Mouse (Mus musculus) c-Kit-negative CD71-positive TER-119-positive erythroid progenitor cells, embryonic 14.5 days (primary cell): ENCODE measurements around the gene Pid1.
"Not testable (repeated sequence)": the region's sequence is repeated elsewhere in the genome, so short reads cannot be mapped to it uniquely, and the experiment has no call there.

Experiments
- DNase-seq: peaks from one replicate; pipeline ENCODE4 v3.0.0-alpha.2; 2013; ENCODE audit warnings: low read depth, low spot score

The Pid1 gene

DNA sequence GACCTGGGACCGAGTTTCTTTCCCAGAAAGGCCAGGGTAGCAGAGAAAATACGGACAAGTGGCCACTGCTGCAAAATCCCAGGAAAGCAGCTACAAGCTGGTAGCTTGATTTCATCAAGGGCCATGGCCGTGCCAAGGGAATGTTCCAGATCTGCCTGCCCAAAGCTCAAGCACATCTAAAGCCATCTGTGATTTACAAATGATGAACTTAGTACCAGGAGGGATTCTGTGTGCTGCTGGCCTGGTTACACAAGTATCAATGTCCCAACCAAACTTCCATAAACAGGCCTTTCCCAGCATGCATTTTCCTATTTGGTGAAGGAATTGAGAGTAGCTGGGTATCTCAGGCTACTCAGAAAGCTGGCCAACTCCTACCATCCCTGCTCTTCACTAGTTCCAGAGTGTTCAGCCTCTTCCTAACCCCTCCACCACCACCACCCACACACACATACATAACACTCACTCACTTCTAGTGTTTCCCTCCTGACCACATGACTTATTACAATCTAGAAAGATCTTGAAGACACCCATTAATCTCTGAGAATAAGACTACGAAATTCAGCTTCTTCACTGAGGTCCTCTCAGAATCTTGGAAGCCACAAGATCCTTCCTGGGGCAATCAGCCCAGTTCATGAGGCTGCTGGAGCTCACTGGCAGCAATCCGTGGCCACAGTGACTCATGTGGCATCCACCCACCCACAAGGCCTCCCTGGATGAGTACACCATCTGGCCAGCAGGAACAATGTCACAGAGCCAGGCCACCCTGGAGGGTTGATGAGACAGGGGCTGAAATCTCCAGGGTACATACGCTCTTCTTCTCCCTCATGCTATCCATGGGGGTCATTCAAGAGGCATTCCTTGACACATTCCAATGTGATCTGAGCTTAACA lies 4.1 kb downstream of the Pid1 start:
- no peak for DNase-seq

DNA sequence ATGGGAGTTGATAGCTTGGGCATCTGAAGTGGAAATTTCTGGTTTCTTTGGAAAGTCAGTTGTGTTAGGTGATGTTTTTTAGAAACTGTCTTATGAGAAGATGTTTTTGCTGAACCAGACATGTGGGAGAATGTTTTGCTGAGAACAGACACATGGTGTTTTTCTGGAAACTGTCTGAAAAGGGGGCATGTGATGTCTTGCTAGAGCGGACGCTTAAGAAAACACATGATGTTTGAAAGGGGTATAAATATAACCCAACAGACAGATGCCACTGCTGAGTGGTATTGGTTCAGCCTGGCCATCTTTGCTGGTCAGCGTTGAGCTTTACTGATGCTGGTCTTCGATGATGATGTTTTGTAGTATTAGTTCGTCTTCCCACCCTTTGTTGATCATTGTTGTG lies 6.8 kb downstream of the Pid1 start:
- DNase-seq, result no peak

DNA sequence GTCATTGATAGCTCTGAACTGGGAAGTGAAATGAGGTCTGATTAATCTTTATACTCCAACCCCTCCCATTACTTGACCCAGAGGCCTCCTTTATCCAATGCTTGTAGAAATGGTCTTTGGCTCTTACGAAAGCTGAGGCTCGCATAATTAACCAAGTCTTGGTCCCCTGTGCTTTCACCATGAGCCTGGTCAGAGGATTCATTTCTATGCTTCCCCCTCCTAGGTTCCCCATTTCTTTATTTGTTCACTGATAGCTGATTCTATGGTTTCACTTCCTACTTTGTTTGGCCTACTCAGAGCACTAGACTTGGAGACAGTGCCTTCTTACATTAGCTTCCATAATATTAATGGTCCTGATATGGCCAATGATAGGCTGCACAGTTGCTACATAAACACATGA lies 13.7 kb downstream of the Pid1 start:
- no peak for DNase-seq

DNA sequence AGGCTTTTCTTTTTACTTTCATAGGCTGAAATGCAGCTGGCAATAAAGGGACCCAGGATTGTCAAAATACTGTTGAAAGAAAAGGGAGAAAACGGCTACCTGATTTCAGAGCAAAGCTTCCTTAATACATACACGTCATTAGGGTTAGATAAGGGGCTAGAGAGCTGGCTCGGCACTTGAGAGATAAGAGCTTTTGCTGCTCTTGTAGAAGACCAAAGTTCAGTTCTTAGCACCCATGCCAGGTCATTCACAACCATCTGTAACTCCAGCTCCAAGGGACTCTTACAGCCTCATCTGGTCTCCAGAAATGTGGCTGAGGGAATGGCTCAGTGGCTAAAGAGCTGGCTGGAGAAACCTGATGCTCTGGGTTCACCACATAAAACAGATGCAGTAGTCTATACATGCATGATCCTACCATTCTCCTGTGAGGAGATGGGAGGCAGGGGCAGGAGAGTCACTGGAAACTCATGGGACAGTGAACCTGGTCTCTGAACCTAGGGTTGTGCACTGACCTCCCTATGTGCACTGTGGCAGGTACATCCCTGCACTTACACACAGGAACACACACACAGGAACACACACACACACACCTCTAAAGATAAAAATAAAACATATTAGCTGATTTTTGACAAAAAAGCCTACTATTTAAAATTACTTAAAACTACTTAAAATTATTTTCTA lies 16.0 kb downstream of the Pid1 start:
- no peak for DNase-seq

DNA sequence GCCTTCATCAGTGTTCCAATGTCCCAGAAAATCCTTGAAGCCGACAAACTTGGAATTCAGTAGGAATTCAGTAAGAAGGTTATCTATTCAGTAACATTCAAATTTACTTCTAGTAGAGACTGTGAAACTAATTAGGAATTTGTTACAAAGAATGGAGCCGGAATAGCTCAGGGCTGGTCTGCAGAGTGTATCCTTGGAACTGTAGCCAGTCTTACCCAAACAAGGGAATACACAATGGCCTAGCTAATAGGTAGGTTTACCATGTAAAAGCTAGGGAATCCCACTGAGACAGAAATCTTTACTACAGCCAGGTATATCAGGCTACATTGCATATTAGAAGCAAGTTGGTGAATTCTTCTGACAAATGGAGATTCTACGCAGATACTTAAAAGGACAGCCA lies 31.2 kb downstream of the Pid1 start:
- not testable (repeated sequence) for DNase-seq

DNA sequence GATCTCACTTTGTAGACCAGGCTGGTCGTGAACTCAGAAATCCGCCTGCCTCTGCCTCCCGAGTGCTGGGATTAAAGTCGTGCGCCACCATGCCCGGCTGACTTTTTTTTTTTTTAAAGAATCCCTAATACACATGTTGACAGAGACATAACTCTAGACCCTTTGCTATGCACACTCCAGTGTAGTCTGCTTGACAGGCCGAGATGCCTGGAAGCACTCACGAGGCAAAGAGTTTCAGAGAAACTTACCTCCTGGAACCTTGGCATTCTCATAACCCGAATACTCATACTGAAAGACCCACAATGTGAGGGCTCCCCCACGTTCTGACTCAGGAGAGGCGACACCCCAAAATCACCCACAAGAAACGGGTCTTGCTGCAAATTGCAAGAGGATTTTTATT lies 32.1 kb downstream of the Pid1 start:
- not testable (repeated sequence) for DNase-seq

DNA sequence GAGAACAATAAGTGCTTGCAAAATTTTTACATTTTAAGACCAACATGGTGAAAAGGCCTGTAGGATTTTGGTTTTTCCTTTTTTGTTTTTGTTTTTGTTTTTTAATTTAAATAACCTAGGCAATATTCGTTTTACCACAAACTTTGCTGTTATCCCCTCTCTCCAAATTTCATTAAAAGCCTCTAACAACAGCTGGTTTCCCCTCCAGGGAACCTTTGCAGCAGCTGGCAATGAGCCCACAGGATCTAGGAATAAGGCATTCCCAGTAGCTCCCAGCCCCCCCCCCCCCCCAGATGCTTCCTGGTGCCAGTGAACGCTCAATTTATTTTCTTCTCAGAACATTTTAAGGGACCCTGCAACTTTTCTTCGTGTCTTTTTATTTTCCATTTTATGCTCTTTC lies 38.7 kb downstream of the Pid1 start:
- DNase-seq, result no peak

DNA sequence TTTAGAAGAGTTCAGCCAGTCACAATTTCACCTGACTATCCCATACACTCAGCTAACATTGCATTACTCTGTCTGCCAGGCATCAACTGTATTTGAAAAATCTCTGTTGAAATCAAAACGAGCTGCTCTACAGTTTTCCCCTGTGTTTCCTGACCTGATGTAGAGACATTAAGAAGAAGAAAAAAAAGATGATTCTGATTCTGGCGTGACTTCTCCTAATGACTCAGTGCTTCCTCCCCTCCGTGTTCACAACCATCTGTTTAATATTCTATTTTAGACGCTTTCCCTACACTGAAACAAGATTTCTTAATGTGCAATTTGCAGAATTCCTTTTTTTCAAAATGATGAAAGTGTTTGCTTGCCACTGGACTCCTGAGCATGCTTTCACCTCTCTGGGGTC lies 42.7 kb downstream of the Pid1 start:
- no peak for DNase-seq

DNA sequence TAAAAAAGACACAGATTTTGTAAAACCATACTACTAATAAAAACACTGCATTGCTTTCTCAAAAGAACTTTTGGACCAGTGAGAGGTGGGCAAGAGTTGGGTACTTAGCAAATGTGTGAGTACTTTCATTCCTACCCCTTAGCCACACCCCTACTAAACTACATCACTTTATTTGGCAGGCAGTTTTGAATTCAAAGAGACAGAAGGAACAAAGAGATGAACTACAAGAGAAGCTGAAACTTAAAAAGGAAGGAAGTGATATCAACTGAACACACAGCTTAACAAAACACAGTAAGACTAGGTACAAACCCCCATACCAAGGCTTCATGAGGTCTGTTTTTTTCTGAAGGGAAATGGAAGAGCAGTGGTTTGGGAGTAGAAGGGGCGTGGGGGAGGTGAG lies 45.4 kb downstream of the Pid1 start:
- DNase-seq, result no peak

DNA sequence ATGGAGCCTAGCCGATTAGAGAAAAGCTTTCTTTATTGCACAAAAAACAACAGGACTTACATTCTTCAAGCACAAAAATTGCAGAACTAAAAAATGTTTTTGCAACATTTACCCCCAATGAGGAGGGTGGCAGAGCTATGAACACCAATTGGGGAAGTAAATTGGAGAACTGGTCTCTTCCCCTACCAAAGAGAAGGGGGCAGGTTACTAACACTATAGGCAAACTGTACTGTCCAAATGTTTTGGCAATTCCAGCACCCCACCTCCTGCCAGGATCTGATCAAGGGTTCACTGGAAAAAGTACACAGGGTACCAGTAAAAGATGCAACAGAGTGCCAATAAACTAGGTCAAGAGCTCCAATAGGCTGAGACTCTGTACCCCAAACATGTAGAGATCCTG lies 46.2 kb downstream of the Pid1 start:
- DNase-seq, result no peak

DNA sequence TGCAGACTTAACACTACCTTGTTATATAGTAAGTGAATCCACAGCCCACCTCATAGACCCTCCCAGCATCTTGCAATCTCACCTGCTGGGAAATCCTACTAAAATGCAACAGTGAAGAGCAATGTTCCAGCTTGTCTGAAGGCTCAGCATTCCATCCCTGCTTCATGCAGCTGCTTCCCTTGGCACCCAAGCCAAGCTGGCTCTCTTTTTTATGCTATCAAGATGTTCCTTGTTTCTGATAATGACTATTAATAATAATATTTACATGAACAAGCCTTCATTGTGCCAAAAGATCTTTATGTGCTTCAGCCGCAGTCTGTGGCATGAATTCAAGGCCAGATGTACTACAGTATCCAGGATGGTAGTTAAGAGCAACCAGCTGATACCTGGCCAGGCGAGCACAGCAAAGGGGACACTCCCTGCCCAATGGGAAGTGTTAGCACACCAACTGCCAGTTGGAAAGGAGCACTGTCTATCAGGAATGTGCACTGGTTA lies 54.0 kb downstream of the Pid1 start:
- no peak for DNase-seq

DNA sequence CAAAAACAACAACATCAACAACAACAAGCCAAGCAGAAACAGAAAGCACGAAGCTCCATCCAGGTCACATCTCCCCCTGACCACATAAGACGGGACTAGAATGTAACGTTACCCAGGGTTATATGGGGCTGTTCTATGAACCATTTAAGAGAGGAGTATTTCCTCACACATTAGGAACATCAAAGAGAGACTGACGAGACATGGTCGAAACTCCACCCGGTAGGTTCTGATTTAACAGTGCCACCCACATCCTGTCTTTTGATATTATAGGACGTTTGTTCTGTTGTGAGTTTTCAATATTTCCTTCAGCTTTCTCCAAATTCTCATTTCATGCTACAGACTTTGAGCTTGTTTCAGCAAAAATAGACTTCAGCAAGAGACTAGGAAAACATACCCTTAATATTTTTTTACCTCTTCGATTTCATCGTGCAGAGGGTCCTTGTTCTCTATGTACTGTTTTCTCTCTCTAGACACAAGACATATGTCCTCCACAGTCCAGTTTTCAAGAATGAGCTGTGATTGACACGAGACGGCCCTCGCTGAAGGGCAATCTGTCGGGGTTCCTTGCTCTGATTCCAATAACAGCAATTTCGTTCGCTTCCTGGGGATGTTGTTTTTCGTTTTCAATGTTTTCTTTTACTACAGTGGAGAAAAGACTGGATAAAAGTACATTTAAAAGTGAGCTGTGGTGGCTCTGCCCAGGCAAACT lies 58.1 kb downstream of the Pid1 start:
- DNase-seq, result no peak

DNA sequence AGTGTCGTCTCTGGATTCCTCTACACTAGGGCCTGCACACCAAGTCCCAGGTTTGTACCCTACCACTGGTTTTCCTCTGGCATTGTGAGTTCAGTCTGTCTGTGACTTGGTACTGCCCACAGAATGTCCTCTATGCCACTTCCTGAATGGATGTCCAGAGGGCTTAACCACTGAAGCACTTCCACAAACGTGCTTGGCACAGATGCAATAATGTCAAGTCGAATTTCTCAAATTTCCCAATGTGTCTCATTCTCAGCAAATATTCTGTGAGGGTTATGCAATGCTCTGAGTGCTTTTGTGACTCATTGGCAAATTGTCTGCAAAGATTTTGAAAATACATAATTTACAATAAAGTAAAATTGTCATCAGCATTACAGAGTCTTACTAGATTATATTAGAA lies 61.2 kb downstream of the Pid1 start:
- DNase-seq, result no peak

DNA sequence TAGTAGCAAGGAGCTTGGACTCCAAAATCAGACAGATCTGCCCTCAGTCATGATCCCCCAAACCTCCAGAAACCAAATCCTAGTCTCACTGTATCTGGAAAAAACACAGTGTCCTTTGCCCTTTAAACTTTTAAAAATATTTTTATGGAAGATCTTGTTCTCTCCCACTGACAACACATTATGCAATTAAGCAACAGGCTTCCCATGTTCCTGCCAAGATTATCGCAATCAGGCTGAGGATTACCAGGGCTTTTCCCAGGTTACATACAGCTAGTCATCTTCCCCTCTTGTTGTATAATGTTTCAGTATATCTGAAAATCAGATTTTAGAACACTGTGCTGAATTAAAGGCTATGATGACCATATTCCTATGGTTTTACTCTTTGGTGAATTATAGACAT lies 64.3 kb downstream of the Pid1 start:
- no peak for DNase-seq

DNA sequence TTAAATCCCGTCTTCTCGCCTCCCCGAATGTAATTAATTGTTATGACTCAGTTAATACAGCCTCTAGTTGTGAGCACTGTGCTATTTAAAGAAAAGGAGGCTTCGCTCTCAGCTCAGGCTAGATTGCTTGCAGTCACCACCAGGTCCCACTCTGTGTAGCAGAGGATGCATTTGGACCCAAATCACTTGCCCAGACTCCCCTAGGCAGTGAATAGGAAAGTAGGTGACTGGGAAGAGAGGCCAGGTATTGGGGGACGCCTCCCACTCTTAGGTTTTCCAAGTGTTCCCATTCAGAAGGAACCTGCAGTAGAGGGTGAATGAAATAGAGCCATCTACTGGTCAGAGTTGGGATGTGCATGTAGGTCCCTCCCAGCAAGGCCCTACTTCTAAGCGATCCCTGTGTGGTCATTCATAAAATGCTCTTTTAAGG lies 77.3 kb downstream of the Pid1 start:
- DNase-seq, result no peak

DNA sequence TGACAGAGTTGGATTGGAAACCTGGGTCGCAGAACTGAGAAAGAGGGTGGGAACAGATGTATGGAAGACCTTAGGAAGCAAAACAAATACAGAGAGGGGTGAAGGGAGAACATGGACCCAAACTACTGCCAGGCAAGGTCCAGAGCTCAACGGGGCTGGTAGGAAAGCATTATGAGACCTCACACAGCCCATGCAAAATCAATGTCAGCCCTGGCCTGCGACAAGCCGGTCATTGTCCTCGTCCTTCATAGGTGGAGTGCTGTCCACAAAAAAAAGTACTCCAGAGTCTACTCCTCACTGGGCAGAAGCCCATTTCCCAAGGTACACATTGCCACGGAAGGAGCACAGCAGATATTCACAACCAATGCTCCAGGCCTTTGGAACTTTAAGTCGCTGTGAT lies 78.4 kb downstream of the Pid1 start:
- DNase-seq, result no peak

DNA sequence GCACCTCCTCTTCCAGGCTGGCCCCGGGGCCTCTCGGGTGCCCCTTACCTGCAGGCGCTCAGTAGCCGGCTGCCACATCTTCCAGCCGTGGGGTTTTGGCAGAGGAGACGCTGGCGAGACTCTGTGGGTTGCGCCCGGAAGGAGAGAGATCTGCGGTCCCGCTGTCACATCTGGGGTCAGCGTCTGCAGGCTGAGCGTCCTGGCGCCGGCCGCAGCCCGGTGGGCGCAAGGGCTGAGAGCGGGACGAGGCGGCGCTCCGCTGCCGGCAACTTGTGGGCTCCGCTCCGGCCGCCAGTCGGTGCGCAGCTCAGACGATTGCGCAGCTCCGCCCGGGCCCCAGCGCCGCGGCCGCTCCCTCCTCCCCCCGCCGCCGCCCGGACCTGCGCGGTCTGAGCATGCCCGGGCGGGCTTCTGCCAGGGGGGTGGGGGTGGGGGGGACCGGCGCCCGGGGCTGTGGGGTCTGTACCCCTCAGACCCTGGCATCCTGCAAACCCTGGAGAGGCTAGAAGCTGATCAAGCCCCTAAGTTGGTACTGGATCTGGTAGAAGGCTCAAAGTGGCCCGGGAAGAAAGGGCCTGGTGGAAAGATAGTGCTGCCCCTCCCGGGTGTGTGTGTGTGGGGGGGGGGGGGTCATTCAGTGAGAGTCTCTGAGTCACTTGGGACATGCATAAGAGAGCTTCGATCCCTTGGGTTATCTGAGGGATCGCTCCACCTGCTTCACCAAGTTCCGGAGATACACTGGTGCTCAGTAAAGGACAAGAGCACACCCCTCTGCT lies 79.5 kb downstream of the Pid1 start:
- DNase-seq, result no peak

DNA sequence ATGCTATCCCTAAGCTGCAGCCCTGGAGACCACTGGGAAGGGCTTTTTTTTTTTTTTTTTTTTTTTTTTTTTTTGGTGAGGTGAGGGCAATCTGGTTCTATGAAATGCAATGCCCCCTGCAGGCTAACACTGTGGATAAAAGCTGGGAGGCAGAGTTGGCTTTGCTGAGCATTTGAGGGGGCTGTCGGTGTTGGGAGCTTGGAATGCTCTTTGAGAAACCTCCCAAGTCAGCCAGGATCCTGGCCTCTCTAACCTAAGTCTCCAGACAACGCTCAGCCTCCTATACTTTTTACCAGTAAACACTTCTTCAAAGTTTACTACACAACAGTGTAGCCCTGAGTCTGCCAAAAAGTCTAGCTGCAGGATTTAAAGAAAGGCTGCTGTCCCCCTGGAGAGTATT lies 80.9 kb downstream of the Pid1 start:
- DNase-seq, result no peak

DNA sequence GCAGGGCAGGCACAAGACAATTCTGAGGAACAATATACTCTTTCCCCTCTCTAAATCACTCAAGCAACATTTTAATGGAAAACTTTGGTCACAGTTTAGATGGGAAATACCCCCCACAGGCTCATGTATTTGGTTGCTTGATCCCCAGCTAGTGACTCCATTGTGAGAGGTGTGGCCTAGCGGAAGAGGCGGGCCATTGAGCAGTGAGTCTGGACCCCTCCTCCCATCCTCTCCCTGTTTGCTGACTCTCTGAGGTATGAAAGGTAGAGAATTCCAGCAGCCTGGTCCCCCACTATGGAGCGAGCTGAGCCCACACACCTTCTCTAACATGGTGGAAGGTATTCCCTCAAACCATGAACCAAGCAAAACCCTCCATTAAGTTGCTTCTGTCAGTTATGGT lies 83.8 kb downstream of the Pid1 start:
- DNase-seq, result no peak

DNA sequence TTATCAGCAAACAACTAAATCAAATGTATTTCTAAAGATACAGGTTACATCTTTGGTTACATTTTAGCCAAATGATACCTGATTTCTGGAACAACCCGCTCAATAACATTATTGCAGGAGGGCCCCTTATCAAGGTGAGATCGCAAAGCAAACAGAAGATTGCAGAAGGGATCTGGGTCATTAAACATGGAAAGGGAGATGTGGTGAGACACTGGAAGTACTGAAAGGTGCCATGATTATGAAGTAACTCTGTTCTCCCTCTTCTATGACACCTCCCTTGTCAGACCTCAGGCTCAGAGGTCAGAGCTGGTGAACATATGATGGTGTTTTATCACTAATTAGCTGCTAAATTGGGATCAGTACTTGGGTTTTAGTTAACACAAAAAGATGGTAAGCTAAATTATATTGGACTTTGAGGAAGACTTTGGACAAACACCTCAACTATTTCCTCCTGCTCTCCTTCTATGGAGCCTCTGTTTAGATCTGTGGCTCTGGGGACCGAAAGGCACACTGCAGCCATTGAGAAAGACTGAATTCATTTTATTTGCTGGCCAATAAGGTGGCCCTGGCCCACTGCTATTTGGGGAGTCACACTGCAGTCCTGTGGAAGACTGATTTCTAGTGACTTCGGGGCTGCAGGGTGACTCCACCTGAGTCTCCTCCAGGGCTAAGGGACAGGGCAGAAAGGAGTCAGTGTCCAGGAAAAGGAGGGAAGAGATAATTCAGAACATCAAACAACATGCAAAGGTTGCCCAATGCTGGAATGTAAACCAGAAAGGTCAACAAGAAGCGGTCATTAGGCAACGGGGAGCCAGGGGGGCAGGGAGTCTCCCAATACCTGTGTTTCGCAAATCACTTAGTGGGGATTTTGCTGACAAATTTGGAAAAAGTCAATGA lies 85.4 kb downstream of the Pid1 start:
- no peak for DNase-seq

DNA sequence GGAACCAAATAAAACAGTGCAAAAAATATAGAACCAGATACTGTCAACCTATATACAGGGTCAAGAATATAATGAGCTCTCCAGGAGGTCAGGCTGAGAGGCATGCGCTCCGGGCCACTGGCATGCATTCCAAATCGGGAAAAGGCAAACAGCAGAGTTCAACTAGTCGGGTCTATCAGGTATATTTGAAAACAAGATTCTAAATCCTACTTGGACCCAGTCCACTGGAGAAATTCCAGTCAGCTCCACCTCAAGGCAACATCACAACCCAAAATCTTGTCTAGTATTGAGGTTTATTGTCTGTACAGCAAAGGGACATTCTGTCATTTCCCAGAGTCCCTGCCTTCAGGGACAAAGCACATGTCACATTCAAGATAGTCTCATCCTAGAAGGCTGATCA lies 91.0 kb downstream of the Pid1 start:
- no peak for DNase-seq
